Comparison of ENCODE assay signal across 9 mouse cellular contexts in genomic region chr2:24755276-24755675, GRCm38 (mm10). TPM values are rescaled to one million over a fixed set of nuclear protein-coding genes. Genes with fewer than 3 reads are reported as not detected.
DNase-seq lines count a peak whose midpoint lies in the region; ATAC-seq and TF ChIP-seq lines count a peak whose summit lies in the region.
"Had no signal": no experiment of that assay in that cellular context is flagged by ENCODE, and none has a peak within 500 bp of the region (broad histone marks: within the 10 kb centered on the region; RNA-seq: fewer than 3 reads in every experiment).

No protein-coding gene starts in this region.

- no peaks in the 10 kb centered on the region for H3K4me1 ChIP-seq in midbrain, postnatal 0 days (ENCODE audit: insufficient read depth, low read length)
- H3K4me1 ChIP-seq: liver, embryonic 15.5 days had no signal

- peak; percentile 79 for ATAC-seq in common myeloid progenitor, adult 5-6 weeks (replicated peaks; ENCODE audit: low read depth, poor library complexity, severe bottlenecking)
- peak; percentile 65 to 70; a peak in 3 of 4 replicates for ATAC-seq in hematopoietic stem cell, adult 5-6 weeks (replicated peaks in 1 of 2; ENCODE audit: insufficient read depth in 1 of 2, low FRiP score in 2 of 2, low TSS enrichment in 1 of 2, low read depth in 1 of 2, poor library complexity in 2 of 2, severe bottlenecking in 2 of 2)
- no peak for ATAC-seq in midbrain, postnatal 0 days (ENCODE audit: low FRiP score)

- WGBS in midbrain, postnatal 0 days: 100% methylated on average over 1 of the region's 1 CpGs

- no peaks in the 10 kb centered on the region for H3K27me3 ChIP-seq in midbrain, postnatal 0 days (ENCODE audit: insufficient read depth, low read length)
- H3K27me3 ChIP-seq: liver, embryonic 15.5 days had no signal

- H3K9ac ChIP-seq in midbrain, postnatal 0 days (replicated peaks; ENCODE audit: low read length, poor library complexity, severe bottlenecking): no peak overlapping the region
- H3K9ac ChIP-seq: liver, embryonic 15.5 days had no signal

- no peaks in the 10 kb centered on the region for H3K9me3 ChIP-seq in midbrain, postnatal 0 days (ENCODE audit: low read length)
- H3K9me3 ChIP-seq: liver, embryonic 15.5 days had no signal

- H3K4me2 ChIP-seq in midbrain, postnatal 0 days (ENCODE audit: low read depth, low read length, poor library complexity, severe bottlenecking): no peak overlapping the region
- H3K4me2 ChIP-seq: liver, embryonic 15.5 days had no signal

- H3K36me3 ChIP-seq in midbrain, postnatal 0 days (ENCODE audit: insufficient read depth, low read length): peaks cover 40% of the 10 kb centered on the region
- H3K36me3 ChIP-seq: liver, embryonic 15.5 days had no signal

- no peak overlapping the region for H3K27ac ChIP-seq in midbrain, postnatal 0 days (ENCODE audit: low read depth, low read length)
- H3K27ac ChIP-seq: liver, embryonic 15.5 days had no signal

- TF ChIP-seq CTCF in midbrain, postnatal 0 days (IDR thresholded peaks at IDR 0.05): peak; percentile 74

- intact Hi-C loops in heart, postnatal 25 days (cut with DNase I): loop anchor here (1.0 to 10.0 kb wide), 3 partner anchors 181 to 460 kb away; partner anchors contain the start of gene Il1f10
- intact Hi-C loops in left cerebral cortex, postnatal 14 days (cut with DNase I): loop anchor here (2.0 to 10.0 kb wide), 2 partner anchors 180 to 350 kb away; no protein-coding TSS in a partner anchor

- H3K4me3 ChIP-seq in midbrain, postnatal 0 days (ENCODE audit: low read depth, low read length): no peak overlapping the region
- H3K4me3 ChIP-seq: liver, embryonic 15.5 days had no signal

- DNase-seq in heart, adult 8-10 months (ENCODE audit: low spot score): peak; percentile 31
- no peak for DNase-seq in heart, postnatal 25 days (ENCODE audit: low spot score)
- peak; percentile 61 for DNase-seq in T-cell, adult 2 months (ENCODE audit: low spot score)
- peak; percentile 68 to 74 for DNase-seq in left cerebral cortex, postnatal 14 days (ENCODE audit: low spot score in 2 of 2)
- DNase-seq in midbrain, postnatal 0 days (ENCODE audit: low spot score): peak; percentile 54
- DNase-seq in thymus, postnatal 0 days (ENCODE audit: low spot score): peak; percentile 84

RNA-seq across cellular contexts. Expression of gene Cacna1b, which starts 7.7 kb away (rescaled TPM):
- 1 to 10 TPM in 1 of 4 experiments, under 1 TPM in 2, not detected in 1; 0.32 to 1.1 (median 0.33) TPM for total RNA-seq in heart, adult 8-10 months (2022)
- total RNA-seq in heart, postnatal 25 days (2021): under 1 TPM in 1 of 2 experiments, not detected in 1; 0.03 TPM
- total RNA-seq in common myeloid progenitor, adult 5-6 weeks (2017): 1.8 TPM in 1 of 2 replicates, not detected in the other
- total RNA-seq in hematopoietic stem cell, adult 5-6 weeks (2017): 0.13 TPM in 1 of 2 replicates, not detected in the other
- 100 to 1,000 TPM; 108 to 125 TPM for total RNA-seq in left cerebral cortex, postnatal 14 days (2021)
- 97.6 and 108 TPM in 2 replicates for total RNA-seq in midbrain, postnatal 0 days (2014; rRNA removed)
- 9.2 and 13.3 TPM in 2 replicates for polyA plus RNA-seq in midbrain, postnatal 0 days (2015; fragmentation: Nextera tagmentation; extraction: Ambion mirVana)
- 0.46 and 0.48 TPM in 2 replicates for polyA plus RNA-seq in thymus, postnatal 0 days (2015; fragmentation: Nextera tagmentation; extraction: Ambion mirVana)

Comparison
In these comparisons a context has a peak if more than half of its experiments do, and no peak if none do; other contexts are left out.
1. RNA of gene Cacna1b, which starts 7.7 kb away (total RNA-seq): 108 to 125 TPM in left cerebral cortex, postnatal 14 days and 97.6 to 108 TPM in midbrain, postnatal 0 days; 0.32 to 1.1 TPM in heart, adult 8-10 months, 0.03 TPM in heart, postnatal 25 days, 1.8 TPM in common myeloid progenitor, adult 5-6 weeks and 0.13 TPM in hematopoietic stem cell, adult 5-6 weeks; every median in the first group is over 10 times any median in the second.